Mouse (Mus musculus) splenic B cell, adult 2 months (primary cell): ENCODE measurements around the gene Dennd4c.
A peak's percentile ranks its signal among the peaks of the same experiment; 100 is the strongest.

Experiments
- DNase-seq: peaks from one replicate; pipeline ENCODE4 v3.0.0-alpha.2; 2011; ENCODE audit warnings: low read depth, low spot score
- H3K27me3 ChIP-seq: 2 replicates; pipeline ENCODE4 v1.6.1; 2012; ENCODE audit warnings: mild to moderate bottlenecking, low read length, moderate library complexity, mixed read lengths; ENCODE audit not compliant: control insufficient read depth, poor library complexity, insufficient read depth, severe bottlenecking
- H3K36me3 ChIP-seq: 2 replicates; pipeline ENCODE4 v1.6.1; 2012; ENCODE audit warnings: mild to moderate bottlenecking, low read length, moderate library complexity, mixed read lengths; ENCODE audit not compliant: control insufficient read depth, poor library complexity, insufficient read depth, severe bottlenecking

The Dennd4c gene

DNA sequence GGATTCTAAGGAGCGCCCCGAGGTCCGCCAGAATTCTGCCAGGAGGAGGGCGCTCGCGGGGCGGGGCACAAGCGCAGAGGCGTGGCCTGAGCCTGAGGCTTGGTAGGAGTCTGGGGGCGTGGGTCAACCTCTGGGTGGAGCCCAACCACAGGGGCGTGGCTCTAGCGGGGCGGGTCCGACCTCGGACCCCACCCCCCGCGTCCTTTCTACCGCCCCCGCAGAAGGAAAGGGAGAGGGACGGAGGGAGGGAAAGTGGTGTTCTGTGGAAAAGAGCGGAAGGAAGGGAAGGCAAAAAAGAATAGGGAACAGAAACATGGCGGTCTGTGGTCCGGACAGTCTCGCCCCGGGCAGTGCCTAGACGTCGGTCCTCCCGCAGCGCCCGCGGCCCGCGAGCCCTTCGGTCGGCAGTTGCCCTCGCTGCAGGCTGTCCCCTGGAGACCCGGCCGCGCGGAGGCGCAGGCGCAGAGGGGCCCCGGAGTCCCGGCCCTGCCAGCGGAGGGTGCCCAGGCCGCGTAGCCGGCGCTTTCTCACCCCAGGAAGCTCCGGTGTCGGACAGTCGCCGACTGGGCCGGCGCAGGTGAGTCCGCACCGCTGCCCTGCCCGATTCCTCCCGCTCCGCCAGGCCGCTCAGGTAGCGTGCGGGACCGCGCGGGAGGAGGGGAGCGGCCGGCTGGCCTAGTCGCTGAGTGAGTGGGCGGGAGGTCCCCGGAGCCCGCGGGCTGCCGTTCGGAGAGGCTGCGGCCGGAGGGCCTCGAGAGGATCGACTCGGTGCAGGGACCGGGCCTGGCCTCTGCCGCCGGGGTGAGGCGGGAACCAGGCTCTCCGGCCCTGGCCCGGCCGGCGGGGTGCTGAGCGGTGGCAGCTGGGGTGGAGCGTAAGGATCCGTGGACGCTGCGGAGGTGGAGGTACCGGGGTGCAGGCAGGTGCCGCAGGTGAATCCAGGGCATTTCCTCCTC is at the start of gene Dennd4c:
Gene Dennd4c, plus strand, starts transcription at position 220 of the 956 bp plus-strand sequence.
- peak; percentile 91 for DNase-seq
- no peaks in the 10 kb centered on the region for H3K36me3 ChIP-seq
- no peaks in the 10 kb centered on the region for H3K27me3 ChIP-seq

DNA sequence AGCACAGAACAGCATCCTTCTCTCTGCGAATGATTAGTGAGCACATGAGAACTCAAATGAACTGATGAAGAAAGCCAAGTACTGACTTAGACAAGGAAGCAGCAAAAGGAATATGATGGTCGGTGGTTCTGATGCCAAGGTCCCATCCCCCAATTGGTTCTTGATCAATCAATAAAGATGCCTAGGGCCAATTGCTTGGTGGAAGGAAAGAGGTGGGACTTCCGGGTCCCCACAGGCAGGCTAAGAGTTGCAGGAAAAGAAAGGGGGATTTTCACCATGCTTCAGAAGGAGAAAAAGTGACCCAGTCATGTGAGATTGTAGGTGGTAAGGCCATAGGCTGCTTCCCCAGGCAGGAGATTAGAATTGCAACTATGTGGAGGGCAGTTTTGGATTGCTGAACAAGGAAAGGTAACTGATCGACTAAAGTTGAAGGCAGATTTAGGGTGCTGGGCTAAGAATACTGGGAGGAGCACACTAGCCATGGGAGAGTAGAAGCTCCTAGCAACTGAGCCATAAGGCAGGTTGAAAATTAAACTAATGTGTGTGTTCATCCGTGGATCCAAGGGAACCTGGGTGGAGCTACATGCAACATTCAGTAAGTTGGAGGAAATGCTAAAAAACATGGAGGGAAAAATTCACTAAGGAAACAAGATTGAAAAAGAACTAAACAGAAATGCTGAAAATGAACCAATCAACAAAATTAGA is 49.0 kb upstream of the Dennd4c start:
- Histone ChIP-seq H3K27me3 (no peaks in the 10 kb centered on the region), H3K36me3 (no peaks in the 10 kb centered on the region)
- DNase-seq = no peak

DNA sequence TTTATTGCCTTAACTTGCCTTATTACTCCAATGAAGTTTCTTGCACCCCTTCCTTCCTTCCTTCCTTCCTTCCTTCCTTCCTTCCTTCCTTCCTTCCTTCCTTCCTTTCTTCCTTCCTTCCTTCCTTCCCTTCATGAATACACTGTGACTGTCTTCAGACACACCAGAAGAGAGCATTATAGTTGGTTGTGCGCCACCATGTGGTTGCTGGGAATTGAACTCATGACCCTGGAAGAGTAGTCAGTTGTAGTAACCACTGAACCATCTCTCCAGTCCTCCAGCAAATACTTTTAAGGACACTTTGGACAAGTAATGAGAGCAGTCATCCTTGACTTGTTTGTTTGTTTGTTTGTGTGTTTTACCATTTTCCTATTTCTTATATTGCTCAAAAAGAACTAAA is 39.6 kb upstream of the Dennd4c start:
- DNase-seq = no peak
- Histone ChIP-seq H3K36me3 (no peaks in the 10 kb centered on the region), H3K27me3 (no peaks in the 10 kb centered on the region; the same call in 1 of the 2 replicates)

DNA sequence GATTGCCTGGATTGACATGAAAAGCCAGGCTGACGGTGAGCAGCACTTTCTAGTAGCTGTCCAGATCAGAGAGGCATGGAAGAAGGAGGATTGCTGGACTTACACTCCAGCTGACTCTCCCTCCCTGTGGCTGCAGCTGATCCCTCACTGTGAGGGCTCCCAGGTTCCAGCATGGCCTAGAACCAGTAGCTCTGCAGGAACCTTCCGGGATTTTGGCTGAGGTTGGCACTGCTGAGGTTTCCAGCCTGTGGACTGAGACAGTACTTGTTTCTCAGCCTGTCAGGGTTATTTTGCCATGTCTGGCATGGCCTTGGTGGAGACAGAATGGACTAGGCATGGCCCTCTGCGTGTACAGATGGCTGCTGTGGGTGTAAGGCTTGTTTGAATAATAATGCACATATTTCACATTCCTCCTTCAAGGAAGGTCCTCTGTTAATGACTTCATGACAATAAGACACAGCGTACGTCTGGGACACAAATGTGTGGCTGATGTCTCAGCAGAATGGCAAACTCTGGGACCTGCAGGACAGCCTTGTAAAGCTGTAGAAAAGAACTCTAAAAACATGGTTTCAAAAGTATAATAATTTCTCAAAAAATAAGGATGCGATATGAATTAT is 38.2 kb upstream of the Dennd4c start:
- Histone ChIP-seq H3K36me3 (no peaks in the 10 kb centered on the region), H3K27me3 (no peaks in the 10 kb centered on the region; the same call in 1 of the 2 replicates)
- DNase-seq = no peak

DNA sequence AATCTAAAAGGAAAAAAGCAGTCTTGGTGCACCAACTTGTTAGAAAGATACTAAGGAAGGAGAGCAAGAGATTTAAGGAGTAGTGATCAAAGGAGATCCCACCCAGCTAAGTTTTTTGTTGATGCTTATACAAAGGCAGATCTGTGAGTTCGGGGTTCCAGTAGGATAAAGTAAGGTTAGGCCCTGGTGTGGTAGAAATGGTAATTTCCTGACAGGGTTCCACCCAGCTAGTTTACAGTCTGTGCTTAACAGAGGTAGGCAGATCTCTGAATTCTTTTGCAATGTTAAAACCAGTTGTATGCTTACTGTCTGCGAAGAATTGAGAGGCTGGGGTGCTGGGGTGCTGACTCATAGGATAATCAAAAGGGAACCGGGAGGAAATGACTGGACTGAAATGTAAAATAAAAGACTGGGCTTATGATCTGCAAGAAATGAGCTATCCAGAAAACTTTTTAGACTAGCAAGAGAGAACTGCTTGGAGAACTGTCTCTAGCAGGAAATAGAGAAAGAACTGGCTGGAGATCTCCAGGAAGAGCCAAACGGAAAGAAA is 37.6 kb upstream of the Dennd4c start:
- H3K36me3 ChIP-seq = no peaks in the 10 kb centered on the region

DNA sequence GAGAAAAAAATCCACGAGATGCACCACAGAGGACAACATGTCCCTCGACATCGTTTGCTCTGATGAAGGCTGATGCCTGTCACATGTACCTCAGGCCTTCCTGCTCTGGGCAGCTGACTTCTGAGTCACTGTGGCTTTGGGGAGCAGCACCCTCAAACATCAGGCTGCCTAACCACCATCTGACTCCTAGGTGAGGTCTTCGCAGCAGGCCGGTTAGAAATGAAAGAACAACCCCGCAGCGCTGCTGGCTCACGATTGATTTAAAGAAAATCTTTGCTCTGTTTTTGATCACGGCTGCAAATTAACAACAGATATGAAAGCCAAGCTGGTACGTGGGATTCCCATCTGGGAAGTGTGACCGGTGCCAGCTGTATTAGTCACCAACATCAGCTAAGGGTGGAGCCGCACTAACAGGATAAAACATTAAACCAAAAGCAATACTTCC is 35.6 kb upstream of the Dennd4c start:
- Histone ChIP-seq H3K36me3 (no peaks in the 10 kb centered on the region), H3K27me3 (no peaks in the 10 kb centered on the region; the same call in 1 of the 2 replicates)
- no peak for DNase-seq

More for the DNA sequence above, 37.6 kb upstream of the Dennd4c start:
- DNase-seq = no peak
- H3K27me3 ChIP-seq = no peaks in the 10 kb centered on the region; the same call in 1 of the 2 replicates

DNA sequence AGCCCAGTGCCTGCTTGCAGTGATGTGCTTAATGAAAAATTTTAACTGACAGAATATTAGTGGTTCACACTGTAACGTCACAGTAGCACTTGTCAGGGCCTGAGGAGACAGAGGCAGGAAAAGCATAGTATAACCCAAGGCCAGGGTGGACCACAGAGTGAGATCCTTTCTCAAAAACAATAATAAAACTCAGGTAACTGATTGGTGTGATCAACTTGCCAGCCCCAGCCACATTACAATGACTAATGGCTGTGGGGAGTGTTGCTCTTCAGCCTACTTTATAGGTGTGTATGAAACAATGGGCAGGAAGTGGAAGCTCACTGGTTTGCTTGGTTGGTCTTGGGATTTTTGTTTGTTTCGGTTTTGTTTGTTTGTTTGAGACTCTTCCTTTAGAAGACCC is 34.8 kb upstream of the Dennd4c start:
- H3K36me3 ChIP-seq = no peaks in the 10 kb centered on the region
- DNase-seq = no peak
- H3K27me3 ChIP-seq = no peaks in the 10 kb centered on the region; the same call in 1 of the 2 replicates

DNA sequence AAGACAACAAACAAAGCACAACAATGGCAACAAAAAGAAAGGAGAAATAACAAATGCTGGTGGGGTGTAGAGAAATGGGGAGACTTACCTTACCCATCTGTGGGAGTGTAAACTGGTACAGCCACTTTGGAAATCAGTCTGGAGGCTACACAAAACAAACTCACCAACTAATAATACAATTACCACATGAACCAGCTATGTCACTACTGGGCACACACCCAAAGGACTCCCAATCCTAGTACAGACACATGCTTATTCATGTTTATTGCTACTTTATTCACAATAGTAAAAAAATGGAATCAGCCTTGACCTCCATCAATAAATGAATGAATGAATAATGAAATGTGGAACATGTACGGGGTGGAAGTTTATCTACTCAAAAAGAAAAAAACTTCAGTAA is 33.0 kb upstream of the Dennd4c start:
- no peak for DNase-seq
- H3K36me3 ChIP-seq = no peaks in the 10 kb centered on the region
- H3K27me3 ChIP-seq = no peaks in the 10 kb centered on the region

DNA sequence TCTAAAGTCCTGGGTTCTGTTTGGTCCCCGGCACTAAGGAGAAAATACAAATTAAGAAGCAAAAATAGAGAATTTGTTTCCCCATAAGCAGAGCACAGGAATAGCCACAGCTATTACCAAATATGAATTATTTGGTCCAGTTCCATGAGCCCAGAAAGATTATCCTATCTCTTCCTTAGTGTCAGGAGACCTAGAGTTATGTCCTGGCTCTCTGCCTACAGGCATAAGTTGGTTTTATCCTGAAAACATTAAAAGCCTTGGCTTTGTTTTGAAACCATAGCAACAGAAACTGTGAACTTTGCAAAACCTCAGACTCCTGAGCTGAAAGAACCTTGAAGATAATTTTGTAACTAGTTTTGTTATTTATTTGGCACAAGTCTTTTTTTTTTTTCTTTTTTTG is 31.2 kb upstream of the Dennd4c start:
- no peak for DNase-seq
- no peaks in the 10 kb centered on the region for H3K36me3 ChIP-seq
- no peaks in the 10 kb centered on the region for H3K27me3 ChIP-seq

DNA sequence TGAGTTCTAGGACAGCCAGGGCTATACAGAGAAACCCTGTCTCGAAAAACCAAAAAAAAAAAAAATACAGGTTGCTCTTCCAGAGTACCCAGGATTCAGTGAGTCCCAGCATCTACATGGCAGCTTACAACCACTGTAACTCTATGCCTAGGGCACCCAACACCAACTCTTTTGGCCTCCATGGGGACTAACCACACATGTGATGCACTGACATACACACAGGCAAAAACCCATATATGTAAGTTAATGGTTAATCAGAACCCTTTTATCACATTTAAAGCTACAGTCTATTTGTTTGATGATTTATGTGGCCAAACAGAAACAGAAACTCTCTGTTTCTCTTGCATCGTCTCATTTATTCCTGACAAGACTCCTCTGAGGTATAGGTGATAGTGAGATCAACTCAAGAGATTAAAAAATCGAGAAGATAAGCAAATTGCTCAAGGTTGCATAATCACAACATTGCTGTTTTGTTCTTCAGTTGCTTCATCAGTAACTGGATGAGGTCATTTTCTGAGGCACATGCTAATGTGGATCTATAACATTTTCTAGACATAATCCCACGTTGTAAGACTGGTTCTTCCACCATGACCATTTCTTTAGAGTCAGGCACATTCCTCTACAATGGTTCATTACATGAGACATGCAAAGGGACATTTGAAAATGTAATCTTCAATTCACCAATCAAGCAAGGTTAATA is 29.3 kb upstream of the Dennd4c start:
- Histone ChIP-seq H3K27me3 (no peaks in the 10 kb centered on the region), H3K36me3 (no peaks in the 10 kb centered on the region)
- DNase-seq = no peak

DNA sequence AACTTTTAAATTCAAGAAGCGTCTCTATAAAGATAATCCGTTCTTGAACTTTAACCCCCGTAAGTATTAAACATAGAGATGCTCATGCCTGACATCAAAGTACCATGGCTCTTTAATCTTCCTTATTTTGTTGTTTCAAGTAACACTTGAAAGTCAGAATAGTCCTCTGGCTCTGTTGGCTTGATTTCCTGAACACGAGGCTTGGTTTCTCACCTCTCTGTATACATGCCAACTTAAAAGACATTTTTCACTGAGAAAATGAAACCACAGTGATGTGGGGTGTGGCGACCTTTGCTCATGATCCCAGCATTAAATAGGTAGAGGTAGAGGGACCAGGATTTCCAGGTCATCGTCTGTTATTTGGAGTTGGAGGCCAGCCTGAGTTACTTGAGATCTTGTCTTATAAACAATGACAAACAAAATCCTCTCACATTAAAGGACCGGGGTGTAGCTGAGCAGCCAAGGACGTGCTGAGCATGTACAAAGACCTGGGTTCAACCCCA is 26.4 kb upstream of the Dennd4c start:
- DNase-seq = no peak
- Histone ChIP-seq H3K36me3 (no peaks in the 10 kb centered on the region), H3K27me3 (no peaks in the 10 kb centered on the region; the same call in 1 of the 2 replicates)

DNA sequence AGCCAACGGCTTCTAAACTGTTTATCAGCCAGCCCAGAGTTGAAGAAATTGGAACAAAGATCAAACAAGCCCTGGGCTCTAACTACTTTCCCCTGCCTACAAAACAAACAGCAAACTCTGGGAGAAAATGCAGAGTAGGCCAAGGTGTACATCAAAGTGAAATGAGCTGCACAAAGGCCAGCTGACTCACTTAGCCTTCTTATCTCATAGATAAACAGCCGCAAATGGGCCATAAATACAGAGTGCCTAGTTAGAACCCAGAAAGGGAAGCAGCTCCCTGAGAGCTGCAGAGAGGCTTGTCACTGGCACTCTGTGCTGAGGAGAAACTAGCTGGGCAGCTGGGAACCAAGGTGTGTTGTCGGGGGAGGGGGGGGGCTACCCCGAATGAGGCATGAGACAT is 23.2 kb upstream of the Dennd4c start:
- H3K36me3 ChIP-seq = no peaks in the 10 kb centered on the region
- no peaks in the 10 kb centered on the region; the same call in 1 of the 2 replicates for H3K27me3 ChIP-seq
- DNase-seq = no peak

DNA sequence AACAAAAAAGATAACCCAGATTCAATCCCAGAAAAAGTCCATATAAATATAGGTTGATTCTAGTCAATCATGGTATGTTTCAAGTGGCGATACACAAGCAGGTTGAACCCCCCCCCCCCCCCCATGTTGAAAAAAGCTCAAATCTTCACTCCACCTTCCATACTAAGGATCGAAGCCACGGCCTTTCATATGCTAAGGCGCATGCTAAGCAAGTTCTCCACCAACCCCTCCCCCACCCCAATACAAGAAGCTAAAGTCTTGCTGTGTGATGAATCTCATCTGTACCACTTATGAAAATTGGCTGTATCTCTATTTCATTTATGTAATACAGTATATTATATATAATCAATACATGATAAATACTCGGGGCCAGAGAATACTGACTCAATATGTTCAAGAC is 22.2 kb upstream of the Dennd4c start:
- no peaks in the 10 kb centered on the region for H3K36me3 ChIP-seq
- no peaks in the 10 kb centered on the region; the same call in 1 of the 2 replicates for H3K27me3 ChIP-seq
- no peak for DNase-seq

DNA sequence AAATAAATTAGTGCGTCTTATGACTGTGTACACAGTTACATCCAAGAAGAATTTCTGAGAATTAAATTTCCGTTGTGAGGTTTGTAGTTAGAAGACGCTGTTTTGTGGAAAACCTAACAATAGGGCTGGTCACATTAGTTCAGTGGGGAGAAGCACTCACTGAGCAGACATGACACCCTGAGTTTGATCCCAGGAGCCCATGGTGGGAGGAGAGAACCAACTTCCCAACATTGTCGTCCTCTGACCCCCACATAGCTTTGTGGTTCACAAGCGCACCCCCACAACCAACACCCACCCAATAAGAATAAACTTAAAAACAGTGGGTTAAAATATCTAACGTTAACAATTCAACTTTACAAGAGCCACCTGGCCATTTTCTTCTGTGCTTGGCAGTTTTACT is 18.5 kb upstream of the Dennd4c start:
- no peaks in the 10 kb centered on the region for H3K36me3 ChIP-seq
- no peaks in the 10 kb centered on the region; the same call in 1 of the 2 replicates for H3K27me3 ChIP-seq
- no peak for DNase-seq
